Comparison of ENCODE assay signal across 8 mouse cellular contexts in the genomic region with DNA sequence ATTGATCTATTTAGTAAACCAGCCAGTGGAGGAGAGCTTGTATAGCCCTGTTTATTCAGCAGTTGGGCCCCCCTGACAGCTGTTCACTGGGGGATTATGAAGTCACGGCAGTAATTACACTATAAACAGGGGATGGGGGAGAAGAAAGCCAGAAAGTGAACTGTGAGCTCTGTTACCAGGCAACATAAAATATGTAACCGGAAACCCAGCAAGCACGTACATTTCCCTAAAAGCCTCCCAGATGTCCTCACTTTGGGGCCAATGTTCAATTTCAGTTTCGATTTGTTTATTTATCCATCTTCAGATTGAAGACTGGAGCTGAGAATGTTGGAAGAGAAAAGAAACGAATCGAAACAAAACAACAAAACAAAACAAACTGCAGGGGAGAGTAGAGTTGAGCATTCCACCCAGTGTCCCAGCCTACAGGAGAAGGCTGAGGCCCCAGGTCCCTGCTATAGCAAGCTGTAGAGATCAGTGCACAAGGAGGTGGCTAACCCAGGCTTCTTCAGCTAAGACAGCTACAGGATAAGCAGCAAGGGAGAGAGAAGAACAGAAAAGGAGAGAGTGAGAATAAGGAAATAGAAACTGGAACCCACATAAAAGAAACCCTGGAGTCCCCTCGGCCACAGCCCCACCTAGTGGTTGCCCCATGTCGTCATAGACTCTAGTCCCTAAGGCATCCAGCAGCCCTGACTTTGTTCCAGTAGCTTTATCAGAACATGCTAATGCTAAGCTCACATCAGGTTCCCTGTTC.
A peak's percentile ranks its signal among the peaks of the same experiment; 100 is the strongest.
DNase-seq lines count a peak whose midpoint lies in the region; ATAC-seq and TF ChIP-seq lines count a peak whose summit lies in the region.

No protein-coding gene starts in this region.

- peaks cover 7% of the 10 kb centered on the region for H3K4me1 ChIP-seq in forebrain, embryonic 13.5 days
- peaks cover 22% of the 10 kb centered on the region for H3K4me1 ChIP-seq in forebrain, embryonic 10.5 days
- H3K4me1 ChIP-seq in kidney, adult 2 months (ENCODE audit: control insufficient read depth, insufficient read depth, low read length) = no peaks in the 10 kb centered on the region
- no peaks in the 10 kb centered on the region for H3K4me1 ChIP-seq in liver, embryonic 14.5 days (replicated peaks; ENCODE audit: control insufficient read depth in 2 of 2, insufficient read depth in 2 of 2, low read length in 1 of 2)

- no peak for DNase-seq in forebrain, embryonic 10.5 days (ENCODE audit: extremely low spot score, low spot score)
- DNase-seq in brain, embryonic 14.5 days (ENCODE audit: low read depth) = peak; percentile 66
- peak; percentile 38 for DNase-seq in gastrocnemius, postnatal 25 days
- DNase-seq in kidney, adult 2 months = peak; percentile 41
- DNase-seq in liver, embryonic 14.5 days (ENCODE audit: low read depth in 3 of 3, low spot score in 3 of 3) = no peak
- DNase-seq in natural killer cell, adult 2 months (ENCODE audit: low spot score in 2 of 2) = peak; percentile 66 to 75
- DNase-seq in thymus, adult 18-20 months = peak; percentile 27 to 39

- no peak for TF ChIP-seq EP300 in liver, embryonic 14.5 days (IDR thresholded peaks at IDR 0.05; ENCODE audit: low read depth)

- no peak overlapping the region for H3K4me2 ChIP-seq in forebrain, embryonic 13.5 days
- no peak overlapping the region for H3K4me2 ChIP-seq in liver, embryonic 14.5 days (ENCODE audit: low read depth)

- H3K9me3 ChIP-seq in forebrain, embryonic 13.5 days (replicated peaks) = no peaks in the 10 kb centered on the region
- no peaks in the 10 kb centered on the region for H3K9me3 ChIP-seq in forebrain, embryonic 10.5 days
- H3K9me3 ChIP-seq in liver, embryonic 14.5 days (ENCODE audit: control insufficient read depth, low read length) = no peaks in the 10 kb centered on the region

- no peak overlapping the region for H3K27ac ChIP-seq in forebrain, embryonic 13.5 days
- H3K27ac ChIP-seq in forebrain, embryonic 10.5 days = no peak overlapping the region
- H3K27ac ChIP-seq in kidney, adult 2 months (ENCODE audit: insufficient read depth, low read depth, low read length) = no peak overlapping the region
- no peak overlapping the region for H3K27ac ChIP-seq in liver, embryonic 14.5 days

- TF ChIP-seq POLR2A in brain, embryonic 14.5 days (IDR thresholded peaks at IDR 0.05; ENCODE audit: borderline replicate concordance, extremely low read depth, insufficient read depth, insufficient read length, poor library complexity, severe bottlenecking) = no peak
- no peak for TF ChIP-seq POLR2A in kidney, adult 2 months (IDR thresholded peaks at IDR 0.05; ENCODE audit: low read depth, low read length)

- ATAC-seq in forebrain, embryonic 13.5 days = peak; percentile 69; the same call in 1 of the 2 replicates
- no peak for ATAC-seq in liver, embryonic 14.5 days (ENCODE audit: insufficient read depth)

- peak; percentile 23; the same call in 1 of the 2 replicates for TF ChIP-seq CTCF in brain, embryonic 14.5 days (IDR thresholded peaks at IDR 0.05; ENCODE audit: borderline replicate concordance, extremely low read depth, insufficient read depth, insufficient read length)
- peak; percentile 71 for TF ChIP-seq CTCF in kidney, adult 2 months (conservative IDR thresholded peaks at IDR 0.05; ENCODE audit: insufficient read depth, insufficient read length, low read depth, low read length)
- TF ChIP-seq CTCF in liver, embryonic 14.5 days (IDR thresholded peaks at IDR 0.05; ENCODE audit: low read depth) = peak; percentile 62

- H3K4me3 ChIP-seq in forebrain, embryonic 13.5 days = no peak overlapping the region
- H3K4me3 ChIP-seq in forebrain, embryonic 10.5 days = no peak overlapping the region
- no peak overlapping the region for H3K4me3 ChIP-seq in kidney, adult 2 months (ENCODE audit: insufficient read depth, low read depth, low read length)
- no peak overlapping the region for H3K4me3 ChIP-seq in liver, embryonic 14.5 days (ENCODE audit: insufficient read depth in 1 of 2, low read depth in 2 of 2, low read length in 2 of 2)

- H3K36me3 ChIP-seq in forebrain, embryonic 13.5 days (ENCODE audit: poor library complexity, severe bottlenecking) = no peaks in the 10 kb centered on the region
- no peaks in the 10 kb centered on the region for H3K36me3 ChIP-seq in forebrain, embryonic 10.5 days (replicated peaks)
- no peaks in the 10 kb centered on the region for H3K36me3 ChIP-seq in kidney, adult 2 months (ENCODE audit: control insufficient read depth, insufficient read depth, low read length)
- no peaks in the 10 kb centered on the region for H3K36me3 ChIP-seq in liver, embryonic 14.5 days (replicated peaks; ENCODE audit: control insufficient read depth, insufficient read depth, low read depth)

- no peak overlapping the region for H3K9ac ChIP-seq in forebrain, embryonic 13.5 days
- no peak overlapping the region for H3K9ac ChIP-seq in liver, embryonic 14.5 days (replicated peaks)

- 51% methylated on average over 8 of the region's 8 CpGs for WGBS in forebrain, embryonic 13.5 days
- 60% methylated on average over 8 of the region's 8 CpGs for WGBS in forebrain, embryonic 10.5 days
- 54% methylated on average over 8 of the region's 8 CpGs for WGBS in kidney, adult 2 months
- 35% methylated on average over 8 of the region's 8 CpGs for WGBS in liver, embryonic 14.5 days (ENCODE audit: insufficient replicate concordance)

- H3K27me3 ChIP-seq in forebrain, embryonic 13.5 days = no peaks in the 10 kb centered on the region
- H3K27me3 ChIP-seq in forebrain, embryonic 10.5 days (ENCODE audit: poor library complexity, severe bottlenecking) = no peaks in the 10 kb centered on the region
- no peaks in the 10 kb centered on the region for H3K27me3 ChIP-seq in kidney, adult 2 months (replicated peaks; ENCODE audit: control insufficient read depth, insufficient read depth, low read length)
- H3K27me3 ChIP-seq in liver, embryonic 14.5 days (ENCODE audit: control insufficient read depth, insufficient read depth, low read length) = no peaks in the 10 kb centered on the region

Comparison
In these comparisons a context has a peak if more than half of its experiments do, and no peak if none do; other contexts are left out.
1. DNase-seq: peak in brain, embryonic 14.5 days (single experiment), gastrocnemius, postnatal 25 days (single experiment), kidney, adult 2 months (single experiment), natural killer cell, adult 2 months (2 of 2) and thymus, adult 18-20 months (2 of 2); none in forebrain, embryonic 10.5 days (single experiment) and liver, embryonic 14.5 days (0 of 3).
2. Peak in every context shown above with its lines, with median percentiles within 50 percentile points of each other: CTCF ChIP-seq.